Mouse (Mus musculus) small intestine, adult 2 months (tissue): ENCODE measurements at regions not wholly inside any gene's neighbourhood (a gene's known extent, or its start where the extent isn't known, plus 50 kb on each side); places are given as distances from the start of the nearest gene placed in this dataset.

Experiments
- CTCF ChIP-seq: fragments of 200-500 bp; IDR thresholded peaks from 2 replicates; pipeline ENCODE4 v1.5.1; 2012; ENCODE audit warnings: low read depth, mild to moderate bottlenecking, control low read depth, inconsistent platforms, low read length, moderate library complexity, mixed read lengths; ENCODE audit not compliant: insufficient replicate concordance, insufficient read length; ENCODE audit errors: extremely low read depth
- POLR2A ChIP-seq: fragments of 200-500 bp; IDR thresholded peaks from 2 replicates; pipeline ENCODE4 v1.6.1; 2012; ENCODE audit warnings: low read depth, mild to moderate bottlenecking, control low read depth, inconsistent platforms, low read length, moderate library complexity

DNA sequence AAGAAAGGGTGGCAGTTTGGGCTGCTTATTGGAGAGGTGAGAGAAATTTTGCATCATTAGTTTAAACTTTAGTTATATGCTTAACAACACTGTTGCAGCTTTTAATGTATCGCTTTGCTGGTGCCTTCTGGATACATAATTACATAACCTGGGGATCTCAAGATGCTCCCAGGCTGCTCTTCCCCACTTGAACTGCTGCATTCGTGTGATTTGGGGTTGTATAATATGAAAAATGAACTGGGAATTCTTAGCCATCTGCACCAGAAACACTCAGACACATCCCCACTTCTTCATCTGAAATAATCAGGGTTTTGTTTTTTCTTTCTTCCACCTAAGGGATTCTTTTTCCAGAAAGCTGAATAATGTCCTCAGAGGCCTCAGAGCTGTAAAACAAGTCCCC, 120.8 kb downstream of the Mreg start:
- no peak for TF ChIP-seq CTCF
- no peak for TF ChIP-seq POLR2A
